Mouse (Mus musculus) liver, adult 2 months (tissue): Measurements from ENCODE around the gene 4930502E18Rik. TPM values are rescaled to one million over a fixed set of nuclear protein-coding genes. Genes with fewer than 3 reads are reported as not detected.
"Not testable (repeated sequence)": the region's sequence is repeated elsewhere in the genome, so short reads cannot be mapped to it uniquely, and the experiment has no call there.

Experiments
- DNase-seq: peaks from one replicate; pipeline ENCODE4 v3.0.0-alpha.2; 2011; ENCODE audit warnings: low read depth, low spot score; ENCODE audit errors: extremely low read depth
- H3K27ac ChIP-seq: fragments of 200-500 bp; replicated peaks from 2 replicates; pipeline ENCODE4 v1.5.1; 2012; ENCODE audit warnings: low read depth, mild to moderate bottlenecking, control low read depth, inconsistent platforms, low read length; ENCODE audit not compliant: insufficient read depth
- H3K27me3 ChIP-seq: fragments of 200-500 bp; 2 replicates; pipeline ENCODE4 v1.6.1; 2012; ENCODE audit warnings: mild to moderate bottlenecking, moderate library complexity, low read length, inconsistent platforms; ENCODE audit not compliant: control insufficient read depth, insufficient read depth
- H3K36me3 ChIP-seq: fragments of 200-500 bp; 2 replicates; pipeline ENCODE4 v1.6.1; 2012; ENCODE audit warnings: low read length, inconsistent platforms; ENCODE audit not compliant: control insufficient read depth, insufficient read depth
- H3K4me1 ChIP-seq: fragments of 200-500 bp; 2 replicates; pipeline ENCODE4 v1.6.1; 2011; ENCODE audit warnings: low read length; ENCODE audit not compliant: control insufficient read depth, insufficient read depth
- H3K4me3 ChIP-seq: fragments of 200-500 bp; 2 replicates; pipeline ENCODE4 v1.5.1; 2011; ENCODE audit warnings: low read depth, mild to moderate bottlenecking, control low read depth, low read length, moderate library complexity; ENCODE audit not compliant: insufficient read depth
- H3K79me2 ChIP-seq: fragments of 200-500 bp; 2 replicates; pipeline ENCODE4 v1.6.1; 2012; ENCODE audit warnings: inconsistent platforms, mild to moderate bottlenecking, low read length, moderate library complexity; ENCODE audit not compliant: control insufficient read depth, insufficient read depth
- H3K9ac ChIP-seq: fragments of 200-500 bp; 2 replicates; pipeline ENCODE4 v1.6.1; 2012; ENCODE audit warnings: low read depth, mild to moderate bottlenecking, control low read depth, inconsistent platforms, low read length
- CTCF ChIP-seq: fragments of 200-500 bp; IDR thresholded peaks from 2 replicates; pipeline ENCODE4 v1.5.1; 2011; ENCODE audit warnings: low read depth, low read length, control low read depth
- POLR2A ChIP-seq: fragments of 200-500 bp; IDR thresholded peaks from 2 replicates; pipeline ENCODE4 v1.6.1; 2011; ENCODE audit warnings: low read length, control low read depth; ENCODE audit not compliant: insufficient read depth; ENCODE audit errors: extremely low read depth
- WGBS: fragments of 180-500 bp; shearing (Covaris S2); methylation state at CpG from one replicate; pipeline ENCODE4 v1.1.7; 2018; 5-methylcytosine and 5-hydroxymethylcytosine counted together
- polyA plus RNA-seq: library from polyadenylated mRNA; depleted of rRNA; stranded (reverse); fragments of >200 nt; gene quantifications from 2 replicates; pipeline ENCODE4 v1.2.3, GENCODE M21; 2012; rRNA removed
- total RNA-seq: library from RNA; depleted of rRNA; stranded (reverse); fragments of >200 nt; gene quantifications from 2 replicates; pipeline ENCODE4 v1.2.3, GENCODE M21; 2014; rRNA removed

Gene 4930502E18Rik
- total RNA-seq, result not detected in 2 replicates
- not detected in 2 replicates for polyA plus RNA-seq

- TF ChIP-seq POLR2A (no peak), CTCF (no peak)
- no peaks in the 10 kb centered on the region for H3K4me1 ChIP-seq
- WGBS, result 81% methylated on average over 11 of the region's 11 CpGs
- H3K27me3 ChIP-seq, result no peaks in the 10 kb centered on the region
- no peak for DNase-seq
- H3K36me3 ChIP-seq, result no peaks in the 10 kb centered on the region
- H3K4me3 ChIP-seq, result no peak within 1 kb of the TSS
- H3K79me2 ChIP-seq, result no peaks in the 10 kb centered on the region
- no peak within 1 kb of the TSS for H3K27ac ChIP-seq
- H3K9ac ChIP-seq, result no peak within 1 kb of the TSS
Observed at GRCm38 (mm10) chrX:53724596-53724995, at the start of gene 4930502E18Rik. TSS of gene 4930502E18Rik (plus strand) at chrX:53724826.

- TF ChIP-seq CTCF, result 0 out of 2 replicates have a peak, but pooled peaks have one; percentile 2
- not testable (repeated sequence) for DNase-seq, H3K79me2 ChIP-seq
Observed at GRCm38 (mm10) chrX:53676943-53677342, 47.7 kb upstream of the 4930502E18Rik start.

GRCm38 (mm10) chrX:53682650-53683049 lies 42.0 kb upstream of the 4930502E18Rik start:
- H3K27me3 ChIP-seq, H3K79me2 ChIP-seq, H3K27ac ChIP-seq, DNase-seq, H3K4me1 ChIP-seq, H3K4me3 ChIP-seq, H3K9ac ChIP-seq, H3K36me3 ChIP-seq: not testable (repeated sequence)
- WGBS, result 60% methylated on average over 2 of the region's 3 CpGs

More at GRCm38 (mm10) chrX:53676943-53677342, 47.7 kb upstream of the 4930502E18Rik start:
- WGBS, result 29% methylated on average over 2 of the region's 2 CpGs
- H3K27ac ChIP-seq, H3K9ac ChIP-seq, H3K27me3 ChIP-seq, H3K4me3 ChIP-seq, H3K36me3 ChIP-seq, H3K4me1 ChIP-seq: not testable (repeated sequence)

GRCm38 (mm10) chrX:53684676-53685075 lies 40.0 kb upstream of the 4930502E18Rik start:
- not testable (repeated sequence) for H3K36me3 ChIP-seq, H3K4me1 ChIP-seq, H3K4me3 ChIP-seq, H3K9ac ChIP-seq, H3K79me2 ChIP-seq, H3K27ac ChIP-seq, H3K27me3 ChIP-seq
- 11% methylated on average over 2 of the region's 4 CpGs for WGBS
- DNase-seq, result peak; percentile 31

GRCm38 (mm10) chrX:53692065-53692464 lies 32.6 kb upstream of the 4930502E18Rik start:
- H3K4me3 ChIP-seq, result no peak overlapping the region
- no peaks in the 10 kb centered on the region for H3K36me3 ChIP-seq
- 69% methylated on average over 2 of the region's 2 CpGs for WGBS
- H3K27me3 ChIP-seq, result no peaks in the 10 kb centered on the region
- H3K4me1 ChIP-seq, result no peaks in the 10 kb centered on the region; the same call in 1 of the 2 replicates
- DNase-seq, result no peak
- no peak overlapping the region for H3K9ac ChIP-seq
- H3K27ac ChIP-seq, result no peak overlapping the region
- TF ChIP-seq POLR2A (no peak), CTCF (no peak)
- H3K79me2 ChIP-seq, result no peaks in the 10 kb centered on the region

- 93% methylated on average over 2 of the region's 2 CpGs for WGBS
- Histone ChIP-seq H3K79me2 (no peaks in the 10 kb centered on the region), H3K9ac (no peak overlapping the region), H3K4me3 (no peak overlapping the region), H3K36me3 (no peaks in the 10 kb centered on the region), H3K4me1 (no peaks in the 10 kb centered on the region; the same call in 1 of the 2 replicates), H3K27me3 (no peaks in the 10 kb centered on the region), H3K27ac (no peak overlapping the region)
- DNase-seq, result no peak
- TF ChIP-seq POLR2A (no peak), CTCF (no peak)
Observed at GRCm38 (mm10) chrX:53693141-53693540, 31.5 kb upstream of the 4930502E18Rik start.
